Mouse (Mus musculus): Measurements from ENCODE around the gene Macrod2. TPM values are rescaled to one million over a fixed set of nuclear protein-coding genes. Genes with fewer than 3 reads are reported as not detected.

Gene Macrod2
- total and polyA plus RNA-seq, 2 experiments from 2014 or later = 5.5 to 17.4 TPM

GRCm38 (mm10) chr2:140497688-140498087, 102.6 kb downstream of the Macrod2 start:
- Histone ChIP-seq H3K36me3 (replicated peaks; ENCODE audit: control insufficient read depth, insufficient read depth, low read length) (no peaks in the 10 kb centered on the region), H3K9me3 (replicated peaks; ENCODE audit: control insufficient read depth, low read length) (no peaks in the 10 kb centered on the region), H3K27me3 (ENCODE audit: control insufficient read depth, insufficient read depth, low read length) (no peaks in the 10 kb centered on the region), H3K27ac (ENCODE audit: low read depth) (no peak overlapping the region), H3K4me3 (ENCODE audit: low read depth, low read length) (no peak overlapping the region), H3K4me2 (ENCODE audit: low read depth, low read length) (no peak overlapping the region), H3K9ac (replicated peaks; ENCODE audit: low read depth, low read length) (no peak overlapping the region), H3K4me1 (ENCODE audit: control insufficient read depth, insufficient read depth) (no peaks in the 10 kb centered on the region)
- ATAC-seq (ENCODE audit: insufficient read depth, low read depth) (no peak), DNase-seq (ENCODE audit: low spot score) (no peak)
- no peak for TF ChIP-seq CTCF (IDR thresholded peaks at IDR 0.05; ENCODE audit: low read depth)
- no peak for TF ChIP-seq EP300 (IDR thresholded peaks at IDR 0.05; ENCODE audit: low read depth)
- 71% methylated on average over 3 of the region's 3 CpGs for WGBS

DNA sequence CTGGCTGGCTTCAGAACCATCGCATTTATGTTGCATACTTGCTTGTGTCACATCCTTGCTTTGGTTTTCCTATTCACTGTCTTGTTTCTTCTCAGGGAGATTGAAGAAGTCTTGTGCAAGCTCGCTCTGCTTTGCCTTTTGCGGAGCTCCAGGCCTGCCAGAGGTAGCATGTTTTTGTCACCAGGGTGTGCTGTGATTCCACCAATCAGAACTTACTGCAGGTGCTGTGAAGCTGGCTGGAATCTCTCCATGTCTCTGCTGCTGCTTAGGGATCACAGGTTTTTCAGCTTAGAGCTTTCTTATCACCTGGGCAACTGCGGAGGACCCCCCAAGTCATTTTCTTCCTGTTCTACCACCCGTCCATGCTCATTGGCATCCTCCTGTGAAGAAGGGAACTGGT, 105.8 kb downstream of the Macrod2 start:
- TF ChIP-seq EP300 (IDR thresholded peaks at IDR 0.05; ENCODE audit: low read depth) (no peak), CTCF (IDR thresholded peaks at IDR 0.05; ENCODE audit: low read depth) (peak; percentile 57)
- Histone ChIP-seq H3K36me3 (replicated peaks; ENCODE audit: control insufficient read depth, insufficient read depth, low read length) (no peaks in the 10 kb centered on the region), H3K27me3 (ENCODE audit: control insufficient read depth, insufficient read depth, low read length) (no peaks in the 10 kb centered on the region), H3K4me3 (ENCODE audit: low read depth, low read length) (no peak overlapping the region), H3K9me3 (replicated peaks; ENCODE audit: control insufficient read depth, low read length) (no peaks in the 10 kb centered on the region), H3K27ac (ENCODE audit: low read depth) (no peak overlapping the region), H3K4me1 (ENCODE audit: control insufficient read depth, insufficient read depth) (no peaks in the 10 kb centered on the region), H3K4me2 (ENCODE audit: low read depth, low read length) (no peak overlapping the region), H3K9ac (replicated peaks; ENCODE audit: low read depth, low read length) (no peak overlapping the region)
- peak; percentile 25 for DNase-seq (ENCODE audit: low spot score)
- peak; percentile 60 for ATAC-seq (ENCODE audit: insufficient read depth, low read depth)
- 24% methylated on average over 5 of the region's 5 CpGs for WGBS

GRCm38 (mm10) chr2:140521472-140521871, 126.4 kb downstream of the Macrod2 start:
- no peaks in the 10 kb centered on the region for H3K9me3 ChIP-seq (replicated peaks; ENCODE audit: control insufficient read depth, low read length)
- no peak overlapping the region for H3K9ac ChIP-seq (replicated peaks; ENCODE audit: low read depth, low read length)
- no peak for ATAC-seq (ENCODE audit: insufficient read depth, low read depth)
- no peak overlapping the region for H3K27ac ChIP-seq (ENCODE audit: low read depth)
- no peaks in the 10 kb centered on the region for H3K27me3 ChIP-seq (ENCODE audit: control insufficient read depth, insufficient read depth, low read length)
- 92% methylated on average over 2 of the region's 2 CpGs for WGBS
- TF ChIP-seq CTCF (IDR thresholded peaks at IDR 0.05; ENCODE audit: low read depth) = no peak
- TF ChIP-seq EP300 (IDR thresholded peaks at IDR 0.05; ENCODE audit: low read depth) = no peak
- no peaks in the 10 kb centered on the region for H3K36me3 ChIP-seq (replicated peaks; ENCODE audit: control insufficient read depth, insufficient read depth, low read length)
- no peak for DNase-seq (ENCODE audit: low spot score)
- no peaks in the 10 kb centered on the region for H3K4me1 ChIP-seq (ENCODE audit: control insufficient read depth, insufficient read depth)
- no peak overlapping the region for H3K4me3 ChIP-seq (ENCODE audit: low read depth, low read length)
- H3K4me2 ChIP-seq (ENCODE audit: low read depth, low read length) = no peak overlapping the region

- H3K36me3 ChIP-seq (replicated peaks; ENCODE audit: control insufficient read depth, insufficient read depth, low read length) = no peaks in the 10 kb centered on the region
- no peaks in the 10 kb centered on the region for H3K4me1 ChIP-seq (ENCODE audit: control insufficient read depth, insufficient read depth)
- H3K27ac ChIP-seq (ENCODE audit: low read depth) = no peak overlapping the region
- no peaks in the 10 kb centered on the region for H3K9me3 ChIP-seq (replicated peaks; ENCODE audit: control insufficient read depth, low read length)
- TF ChIP-seq CTCF (IDR thresholded peaks at IDR 0.05; ENCODE audit: low read depth) (no peak), EP300 (IDR thresholded peaks at IDR 0.05; ENCODE audit: low read depth) (no peak)
- no peak overlapping the region for H3K9ac ChIP-seq (replicated peaks; ENCODE audit: low read depth, low read length)
- no peak overlapping the region for H3K4me2 ChIP-seq (ENCODE audit: low read depth, low read length)
- H3K4me3 ChIP-seq (ENCODE audit: low read depth, low read length) = no peak overlapping the region
- no peaks in the 10 kb centered on the region for H3K27me3 ChIP-seq (ENCODE audit: control insufficient read depth, insufficient read depth, low read length)
- ATAC-seq (ENCODE audit: insufficient read depth, low read depth) = no peak
- 62% methylated on average over 2 of the region's 2 CpGs for WGBS
- DNase-seq (ENCODE audit: low spot score) = no peak
These were observed 135.1 kb downstream of the Macrod2 start for GRCm38 (mm10) chr2:140530214-140530613.

DNA sequence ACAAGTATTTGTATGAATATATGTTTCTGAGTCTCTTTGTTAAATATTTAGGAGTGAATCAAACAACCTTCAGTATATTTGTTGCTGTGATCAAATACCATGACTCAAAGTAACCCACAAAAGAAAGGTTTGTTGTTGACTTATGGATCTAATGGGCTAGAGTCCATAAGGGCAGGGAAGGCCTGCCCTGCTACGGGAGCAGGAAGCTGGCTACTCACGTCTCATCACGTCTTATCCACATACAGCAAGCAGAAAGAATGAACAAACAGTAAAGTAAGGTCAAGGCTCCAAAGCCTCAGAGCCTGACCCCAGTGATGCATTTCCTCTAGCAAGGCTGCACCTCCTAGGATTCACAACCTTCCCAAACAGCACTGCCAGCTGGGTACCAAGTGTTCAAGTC, 136.9 kb downstream of the Macrod2 start:
- no peaks in the 10 kb centered on the region for H3K36me3 ChIP-seq (replicated peaks; ENCODE audit: control insufficient read depth, insufficient read depth, low read length)
- no peaks in the 10 kb centered on the region for H3K27me3 ChIP-seq (ENCODE audit: control insufficient read depth, insufficient read depth, low read length)
- H3K27ac ChIP-seq (ENCODE audit: low read depth) = no peak overlapping the region
- WGBS = 66% methylated on average over 3 of the region's 3 CpGs
- DNase-seq (ENCODE audit: low spot score) = no peak
- H3K4me1 ChIP-seq (ENCODE audit: control insufficient read depth, insufficient read depth) = no peaks in the 10 kb centered on the region
- no peak overlapping the region for H3K4me3 ChIP-seq (ENCODE audit: low read depth, low read length)
- ATAC-seq (ENCODE audit: insufficient read depth, low read depth) = no peak
- H3K9me3 ChIP-seq (replicated peaks; ENCODE audit: control insufficient read depth, low read length) = no peaks in the 10 kb centered on the region
- H3K4me2 ChIP-seq (ENCODE audit: low read depth, low read length) = no peak overlapping the region
- no peak overlapping the region for H3K9ac ChIP-seq (replicated peaks; ENCODE audit: low read depth, low read length)
- no peak for TF ChIP-seq CTCF (IDR thresholded peaks at IDR 0.05; ENCODE audit: low read depth)
- no peak for TF ChIP-seq EP300 (IDR thresholded peaks at IDR 0.05; ENCODE audit: low read depth)

DNA sequence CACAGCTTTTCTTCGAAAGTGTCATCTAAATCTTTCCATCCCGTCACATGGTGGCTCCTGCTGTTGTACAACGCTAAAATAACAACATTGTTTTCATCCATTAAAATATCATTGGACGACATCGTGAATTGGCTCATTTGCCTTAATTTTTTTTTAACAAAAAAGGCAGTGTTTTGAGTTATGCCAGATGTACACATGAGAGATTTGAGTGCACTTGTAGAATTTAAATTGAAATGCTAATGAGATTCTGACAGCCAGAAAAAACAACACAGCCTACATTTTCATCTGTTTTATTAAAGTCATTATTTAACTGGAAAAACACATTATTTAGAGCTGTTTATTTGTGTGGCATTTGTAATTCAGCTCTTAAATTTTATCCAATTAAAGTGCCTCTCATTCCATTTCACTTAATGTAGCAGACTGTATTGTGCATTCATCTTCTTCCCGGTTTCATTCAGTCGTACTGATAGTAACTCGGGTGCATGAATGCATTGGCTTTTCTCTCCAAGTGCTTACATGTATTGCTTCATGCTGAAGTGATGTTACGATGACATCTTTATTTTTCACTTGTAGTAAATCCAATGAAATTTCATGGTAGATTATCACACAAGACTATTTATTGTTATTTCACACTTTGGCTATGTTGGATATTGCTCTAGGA, 137.9 kb downstream of the Macrod2 start:
- no peak overlapping the region for H3K4me3 ChIP-seq (ENCODE audit: low read depth, low read length)
- no peaks in the 10 kb centered on the region for H3K9me3 ChIP-seq (replicated peaks; ENCODE audit: control insufficient read depth, low read length)
- H3K27ac ChIP-seq (ENCODE audit: low read depth) = no peak overlapping the region
- H3K9ac ChIP-seq (replicated peaks; ENCODE audit: low read depth, low read length) = no peak overlapping the region
- DNase-seq (ENCODE audit: low spot score) = no peak
- no peak overlapping the region for H3K4me2 ChIP-seq (ENCODE audit: low read depth, low read length)
- H3K36me3 ChIP-seq (replicated peaks; ENCODE audit: control insufficient read depth, insufficient read depth, low read length) = no peaks in the 10 kb centered on the region
- TF ChIP-seq EP300 (IDR thresholded peaks at IDR 0.05; ENCODE audit: low read depth) = no peak
- no peak for TF ChIP-seq CTCF (IDR thresholded peaks at IDR 0.05; ENCODE audit: low read depth)
- ATAC-seq (ENCODE audit: insufficient read depth, low read depth) = no peak
- no peaks in the 10 kb centered on the region for H3K4me1 ChIP-seq (ENCODE audit: control insufficient read depth, insufficient read depth)
- 77% methylated on average over 9 of the region's 9 CpGs for WGBS
- no peaks in the 10 kb centered on the region for H3K27me3 ChIP-seq (ENCODE audit: control insufficient read depth, insufficient read depth, low read length)
